Mouse (Mus musculus) kidney, postnatal 14 days (tissue): ENCODE measurements around the gene Hoxb3.

Source experiments
- DNase-seq: peaks from one replicate; pipeline ENCODE4 v3.0.0; 2022; ENCODE audit warnings: mixed read lengths

Hoxb3 gene

DNA sequence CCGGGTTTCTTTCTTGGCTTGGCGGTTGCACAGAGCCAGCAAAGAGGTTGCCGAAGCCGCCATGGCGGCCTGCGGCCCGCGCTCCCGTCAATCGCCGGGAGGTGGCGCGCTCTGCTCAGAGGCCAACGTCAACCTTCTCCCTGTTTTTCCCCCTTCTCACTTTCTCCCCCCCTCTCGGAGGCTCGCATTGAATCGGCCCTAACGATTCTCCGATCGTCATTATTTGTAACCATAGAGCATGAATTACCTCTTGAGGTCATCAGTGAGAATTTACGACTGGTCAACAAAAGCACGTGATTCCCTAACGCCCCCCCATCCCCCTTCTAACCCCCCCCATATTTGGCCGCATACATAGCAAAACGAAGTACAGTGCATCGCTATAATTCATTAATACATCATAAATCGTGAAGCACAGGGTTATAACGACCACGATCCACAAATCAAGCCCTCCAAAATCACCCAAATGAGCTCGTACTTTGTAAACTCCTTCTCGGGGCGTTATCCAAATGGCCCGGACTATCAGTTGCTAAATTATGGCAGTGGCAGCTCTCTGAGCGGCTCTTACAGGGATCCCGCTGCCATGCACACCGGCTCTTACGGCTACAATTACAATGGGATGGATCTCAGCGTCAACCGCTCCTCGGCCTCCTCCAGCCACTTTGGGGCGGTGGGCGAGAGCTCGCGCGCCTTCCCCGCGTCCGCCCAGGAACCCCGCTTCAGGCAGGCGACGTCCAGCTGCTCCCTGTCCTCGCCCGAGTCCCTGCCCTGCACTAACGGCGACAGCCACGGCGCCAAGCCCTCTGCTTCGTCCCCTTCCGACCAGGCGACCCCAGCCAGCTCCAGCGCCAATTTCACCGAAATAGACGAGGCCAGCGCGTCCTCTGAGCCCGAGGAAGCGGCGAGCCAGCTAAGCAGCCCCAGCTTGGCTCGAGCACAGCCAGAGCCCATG lies 19.7 kb upstream of the Hoxb3 start, which contains the start of gene Hoxb5:
TSS of gene Hoxb5 (plus strand) at position 186 of the 949 bp plus-strand sequence.
- DNase-seq: peak; percentile 94

DNA sequence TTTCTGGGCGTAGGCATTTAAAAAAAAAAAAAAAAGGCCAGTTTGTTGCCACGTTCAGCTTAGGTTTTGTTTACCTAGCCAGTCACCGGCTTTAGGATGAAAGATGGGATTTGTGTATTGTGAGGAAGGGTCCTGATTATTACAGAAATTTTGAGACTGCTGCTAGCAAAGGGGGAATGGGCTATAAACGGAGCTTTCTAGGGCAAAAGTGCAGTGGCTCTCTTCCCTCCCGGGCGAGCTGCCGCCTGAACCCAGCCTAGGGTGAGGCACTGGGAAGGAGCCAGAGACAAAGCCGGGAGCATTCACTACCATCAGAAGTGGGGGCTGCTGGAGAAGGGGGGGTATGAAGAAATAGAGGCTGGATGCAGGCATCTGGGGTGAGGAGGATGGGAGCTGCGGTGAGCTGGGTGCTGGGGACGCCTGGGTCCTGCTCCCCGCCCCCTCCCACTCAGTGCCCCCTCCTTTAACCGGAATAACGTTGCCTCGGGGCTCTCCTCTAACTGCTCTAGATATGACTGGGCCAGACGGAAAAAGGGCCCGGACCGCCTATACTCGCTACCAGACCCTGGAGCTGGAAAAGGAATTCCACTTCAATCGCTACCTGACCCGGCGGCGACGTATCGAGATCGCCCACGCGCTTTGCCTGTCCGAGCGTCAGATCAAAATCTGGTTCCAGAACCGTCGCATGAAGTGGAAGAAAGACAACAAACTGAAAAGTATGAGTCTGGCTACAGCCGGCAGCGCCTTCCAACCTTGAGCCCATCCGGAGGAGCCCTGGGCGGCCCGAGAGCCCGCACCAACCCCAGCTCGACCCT lies 18.5 kb upstream of the Hoxb3 start:
- DNase-seq: peak; percentile 53

DNA sequence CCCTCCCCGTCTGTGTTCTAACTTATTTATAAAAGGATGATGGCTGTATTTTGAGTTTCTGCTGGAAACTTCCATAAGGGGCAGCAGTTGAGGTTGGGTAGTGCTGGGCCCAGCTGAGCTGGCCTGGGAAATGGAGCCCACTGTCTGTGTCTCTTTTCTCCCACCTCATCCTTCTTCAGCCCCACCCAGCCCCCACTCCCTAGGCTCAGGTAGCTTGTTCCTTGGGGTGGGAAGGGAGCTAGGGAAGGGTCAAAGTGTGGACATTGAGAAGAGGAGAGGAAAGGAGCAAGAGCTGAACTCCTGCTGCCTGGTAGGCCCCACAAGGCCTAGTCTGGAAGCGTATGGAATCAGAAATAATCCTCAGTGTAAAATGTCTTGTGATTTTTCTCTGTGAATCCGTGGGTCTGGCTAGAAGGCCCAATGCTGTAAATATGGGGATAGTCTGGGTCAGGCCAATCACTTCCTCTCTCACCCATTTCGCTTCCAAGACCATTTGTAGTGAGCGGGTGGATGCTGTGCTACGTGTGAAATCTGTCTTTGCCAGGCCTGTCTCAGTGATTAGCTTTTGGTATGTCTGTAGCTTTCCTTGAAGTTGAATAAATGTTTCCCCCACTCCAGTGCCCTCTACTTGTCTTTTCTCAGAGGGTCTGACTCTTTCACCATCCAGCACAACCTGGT lies 17.5 kb upstream of the Hoxb3 start:
- no peak for DNase-seq

GRCm38 (mm10) chr11:96306183-96306907 lies 16.8 kb upstream of the Hoxb3 start:
- no peak for DNase-seq

- peak; percentile 76 for DNase-seq
Observed at GRCm38 (mm10) chr11:96306908-96307269, 16.2 kb upstream of the Hoxb3 start.

- DNase-seq: no peak
Observed at GRCm38 (mm10) chr11:96308763-96309162, 14.4 kb upstream of the Hoxb3 start.

- DNase-seq: peak; percentile 82
Observed at GRCm38 (mm10) chr11:96309288-96309687, 13.8 kb upstream of the Hoxb3 start.

- DNase-seq: no peak
Observed at GRCm38 (mm10) chr11:96310183-96310938, 12.8 kb upstream of the Hoxb3 start.

DNA sequence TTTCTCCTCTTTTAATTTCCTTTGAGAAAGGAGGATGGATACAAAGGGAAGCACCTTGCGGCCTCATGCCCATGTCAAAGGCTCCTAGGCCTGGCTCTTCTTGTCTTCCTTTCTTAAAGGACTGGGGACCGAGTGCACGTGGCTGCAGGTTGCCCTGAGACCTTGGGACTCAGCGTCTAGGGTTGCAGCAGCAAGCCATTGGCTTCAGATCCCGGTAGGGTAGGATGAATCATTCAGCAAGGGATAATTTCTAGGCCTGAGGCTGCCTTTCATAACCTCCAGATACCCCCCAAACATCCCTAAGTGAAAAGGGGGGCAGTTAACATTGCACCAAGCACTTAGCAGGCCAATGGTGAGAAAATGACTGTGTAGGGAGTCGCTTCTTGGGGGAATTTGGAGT lies 12.0 kb upstream of the Hoxb3 start:
- no peak for DNase-seq

- DNase-seq: peak; percentile 90
Observed at GRCm38 (mm10) chr11:96311520-96312417, 11.4 kb upstream of the Hoxb3 start.

DNA sequence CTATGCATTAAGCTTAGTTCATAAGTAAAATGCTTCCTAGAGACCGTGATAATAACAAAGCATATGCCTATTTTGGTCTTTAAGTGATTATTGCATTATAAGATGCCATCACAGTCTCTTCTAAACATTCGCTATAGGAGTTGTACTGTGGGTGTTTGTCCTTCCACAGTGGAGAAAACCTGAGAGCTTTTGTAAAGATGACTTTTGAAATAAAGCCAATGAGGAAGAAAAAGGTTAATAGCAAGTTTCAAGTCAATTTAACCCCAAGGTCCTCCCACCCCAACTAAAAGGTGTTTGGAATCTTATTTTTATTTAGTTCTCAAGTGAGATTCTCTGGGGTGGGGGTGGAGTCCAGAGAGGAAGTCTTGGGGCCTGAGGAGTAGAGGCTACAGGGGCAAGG lies 10.0 kb upstream of the Hoxb3 start:
- no peak for DNase-seq

DNA sequence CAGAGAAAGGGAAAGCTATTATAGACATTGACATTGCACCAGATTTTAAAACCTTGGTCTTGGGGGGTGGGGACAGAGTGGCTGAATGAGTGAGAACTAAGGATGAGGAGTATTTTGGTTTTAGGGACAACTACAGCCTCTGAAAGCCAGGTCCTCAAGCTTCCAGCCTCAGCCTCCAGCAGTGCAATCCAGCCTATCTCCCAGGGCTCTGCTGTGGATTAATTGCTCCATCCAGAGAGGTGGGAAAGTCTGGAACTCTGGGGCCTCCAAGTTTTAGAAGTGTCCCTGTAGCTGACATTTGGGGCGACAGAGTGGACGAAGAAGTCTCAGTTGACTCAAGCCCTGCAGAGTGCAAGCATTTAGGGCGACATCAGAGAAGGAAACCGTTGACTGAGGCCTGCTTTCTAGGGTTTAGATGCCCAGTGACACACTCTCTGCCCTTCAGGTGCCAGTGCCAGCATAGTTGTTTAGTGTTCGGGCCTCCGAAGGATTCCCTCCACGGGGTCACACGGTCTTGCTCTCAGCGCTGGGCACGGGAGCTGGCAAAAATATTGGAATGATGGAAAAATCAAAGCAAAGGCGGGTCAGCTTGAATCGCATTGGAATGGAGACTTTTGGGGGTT lies 9.2 kb upstream of the Hoxb3 start:
- DNase-seq: no peak

DNA sequence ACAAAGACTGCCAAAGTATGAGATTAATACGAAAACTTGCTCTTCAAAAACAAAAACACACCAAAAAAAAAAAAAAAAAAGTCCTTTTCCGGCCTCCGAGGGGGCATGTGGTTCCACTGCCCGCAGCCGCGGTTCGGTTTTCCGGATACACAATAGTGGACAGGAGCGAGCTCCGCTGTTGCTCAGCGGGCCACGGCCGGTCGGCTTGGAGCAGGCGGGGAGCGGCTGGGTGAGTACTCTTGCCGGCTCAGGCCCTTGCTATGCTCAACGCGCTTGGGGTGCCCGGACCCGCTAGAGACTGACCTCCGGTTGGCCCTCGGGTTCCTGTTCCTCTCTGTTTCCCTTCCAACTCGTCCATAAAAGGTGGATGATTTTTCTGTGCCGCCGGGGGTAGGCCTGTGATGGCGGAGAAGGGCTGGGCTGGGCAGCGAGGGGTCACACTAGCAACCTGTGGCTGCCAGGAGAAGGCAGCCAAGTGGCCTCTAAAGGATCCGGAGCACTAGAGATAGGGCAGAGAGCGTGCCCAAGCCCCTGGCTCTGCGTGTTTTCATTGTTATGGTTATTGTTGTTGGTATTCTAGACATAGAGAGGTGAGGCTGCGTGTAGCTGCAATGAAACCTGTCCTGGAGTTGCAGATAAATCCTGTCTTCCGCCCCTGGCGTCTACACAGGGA lies 8.3 kb upstream of the Hoxb3 start:
- peak; percentile 82 for DNase-seq

DNA sequence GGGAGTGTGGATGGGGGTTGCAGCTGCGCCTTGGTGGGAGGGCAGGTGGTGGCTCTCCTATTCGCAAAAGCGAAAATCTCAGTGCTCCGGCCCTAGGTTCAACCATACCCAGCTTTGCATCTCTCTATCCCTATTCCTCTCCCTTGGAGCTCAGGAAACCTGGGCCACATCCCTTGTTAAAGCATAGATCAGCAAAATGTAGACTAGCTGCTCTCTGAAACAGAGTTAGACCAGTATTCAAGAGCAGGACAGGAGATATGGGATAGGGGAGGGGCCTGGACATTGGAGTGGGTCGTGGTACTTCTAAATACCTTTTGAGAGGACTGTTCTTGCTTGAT lies 7.8 kb upstream of the Hoxb3 start:
- DNase-seq: no peak

DNA sequence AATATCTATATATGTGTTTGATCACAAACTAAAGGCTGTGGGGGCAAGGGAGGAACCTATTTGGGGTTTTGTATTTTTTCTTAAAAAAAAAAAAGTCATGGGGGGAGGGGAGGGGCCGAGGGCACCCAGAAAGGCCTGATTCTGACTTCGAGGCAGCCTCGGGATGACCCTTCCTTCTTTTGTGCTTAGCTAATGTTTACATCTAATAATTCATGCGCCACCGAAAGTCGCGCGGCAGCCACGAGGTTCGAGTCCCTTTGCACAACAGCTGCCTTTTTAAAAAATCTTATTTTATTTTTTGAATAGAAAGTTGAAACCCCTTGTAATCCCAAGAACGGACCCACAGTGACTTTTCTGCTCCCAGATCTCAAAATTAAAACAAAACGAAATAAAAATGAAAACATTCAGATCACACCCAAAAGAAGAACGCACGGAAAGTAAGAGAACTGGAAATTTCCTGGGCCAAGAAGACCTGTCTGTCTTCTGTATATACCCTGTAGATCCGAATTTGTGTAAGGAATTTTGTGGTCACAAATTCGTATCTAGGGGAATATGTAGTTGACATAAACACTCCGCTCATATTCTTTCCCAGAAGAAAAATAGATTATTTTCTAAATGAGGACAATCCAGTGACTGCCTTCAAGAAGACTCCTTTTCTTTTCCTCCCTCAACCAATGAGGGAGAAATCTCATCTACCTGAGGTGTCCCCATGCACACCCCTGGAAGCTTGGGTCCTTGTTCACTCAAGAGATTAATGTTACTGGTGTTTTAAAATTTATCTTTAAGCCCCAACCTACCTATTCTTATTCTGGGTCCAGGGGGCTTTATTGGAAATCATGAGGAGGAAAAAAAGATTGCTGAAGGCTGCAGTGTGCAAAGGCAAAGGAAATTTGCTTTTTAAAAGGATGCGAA lies 6.2 kb upstream of the Hoxb3 start:
- no peak for DNase-seq

DNA sequence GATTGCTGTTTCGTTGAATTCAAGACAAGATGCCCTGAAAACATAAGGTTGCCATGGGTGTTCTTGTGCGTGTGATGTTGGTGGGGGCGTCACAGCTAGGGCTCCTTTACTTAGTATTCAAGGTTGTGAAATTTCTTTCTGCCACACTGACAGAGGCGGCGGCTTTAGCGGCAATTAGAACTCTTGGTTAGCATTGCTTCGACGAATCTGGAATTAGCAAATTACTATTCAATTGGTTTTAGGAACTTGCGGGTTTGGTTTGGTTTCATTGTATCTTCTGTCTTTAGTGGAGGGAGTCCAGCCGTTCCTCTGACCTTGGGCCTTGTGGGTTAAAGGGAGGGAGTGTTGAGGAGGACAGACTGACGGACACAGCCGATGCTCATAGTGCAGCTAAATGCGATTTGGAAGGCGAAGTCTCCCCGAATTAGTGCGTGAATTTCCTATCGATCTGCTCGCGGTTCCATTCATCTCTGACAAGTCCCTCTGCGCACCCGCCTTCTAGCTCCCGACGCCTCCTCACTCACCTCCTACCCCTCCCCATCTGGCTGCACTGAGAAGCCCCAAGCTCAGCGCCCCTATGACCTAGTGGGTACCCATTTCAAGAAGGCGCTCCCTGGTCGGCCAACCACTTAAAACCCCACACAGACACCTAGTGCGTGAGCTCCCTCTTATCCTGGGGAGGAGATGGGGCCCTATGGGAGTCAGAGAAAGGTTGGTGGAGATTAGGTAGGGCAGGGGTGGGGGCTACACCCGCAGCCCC lies 5.3 kb upstream of the Hoxb3 start, which contains the start of gene Hoxb4:
TSS of gene Hoxb4 (plus strand) at position 660 of the 760 bp plus-strand sequence.
- DNase-seq: no peak

GRCm38 (mm10) chr11:96318368-96319070 lies 4.6 kb upstream of the Hoxb3 start:
- peak; percentile 92 for DNase-seq
